ENCODE assay signal across 8 mouse cellular contexts in genomic region chr12:80123227-80123803, GRCm38 (mm10). TPM values are rescaled to one million over a fixed set of nuclear protein-coding genes. Genes with fewer than 3 reads are reported as not detected.
DNase-seq lines count a peak whose midpoint lies in the region; ATAC-seq and TF ChIP-seq lines count a peak whose summit lies in the region.

No protein-coding gene starts in this region.

- ATAC-seq in intestine, embryonic 14.5 days (replicated peaks; ENCODE audit: low FRiP score, low TSS enrichment, low read depth): peak; percentile 73
- ATAC-seq in lung, embryonic 16.5 days (ENCODE audit: low read depth): peak; percentile 90

- H3K36me3 ChIP-seq in embryonic facial prominence, embryonic 10.5 days (replicated peaks): peaks cover 43% of the 10 kb centered on the region
- H3K36me3 ChIP-seq in intestine, embryonic 14.5 days (ENCODE audit: control insufficient read depth, insufficient read depth, low read length): peaks cover 13% of the 10 kb centered on the region
- H3K36me3 ChIP-seq in lung, embryonic 16.5 days (ENCODE audit: control insufficient read depth, insufficient read depth, low read length): peaks cover 10% of the 10 kb centered on the region; the same call in 1 of the 2 replicates

- H3K9ac ChIP-seq in intestine, embryonic 14.5 days (ENCODE audit: low read length): peak overlapping the region; percentile 20; the same call in 1 of the 2 replicates
- peak overlapping the region; percentile 33; the same call in 1 of the 2 replicates for H3K9ac ChIP-seq in lung, embryonic 16.5 days (ENCODE audit: low read length)

- TF ChIP-seq CTCF in gastrocnemius, adult 2 months (IDR thresholded peaks at IDR 0.05): no peak

- no peaks in the 10 kb centered on the region for H3K27me3 ChIP-seq in embryonic facial prominence, embryonic 10.5 days (replicated peaks; ENCODE audit: low read depth, poor library complexity, severe bottlenecking)
- no peaks in the 10 kb centered on the region for H3K27me3 ChIP-seq in intestine, embryonic 14.5 days (replicated peaks; ENCODE audit: control insufficient read depth, insufficient read depth, low read length)
- no peaks in the 10 kb centered on the region for H3K27me3 ChIP-seq in lung, embryonic 16.5 days (ENCODE audit: control insufficient read depth, insufficient read depth, low read depth, low read length)

- H3K27ac ChIP-seq in gastrocnemius, adult 2 months: peak overlapping the region; percentile 69
- H3K27ac ChIP-seq in embryonic facial prominence, embryonic 10.5 days (replicated peaks): peak overlapping the region; percentile 57; the same call in 1 of the 2 replicates
- peak overlapping the region; percentile 91 for H3K27ac ChIP-seq in intestine, embryonic 14.5 days (ENCODE audit: low read depth)
- H3K27ac ChIP-seq in lung, embryonic 16.5 days (ENCODE audit: low read length): peak overlapping the region; percentile 90

- DNase-seq in gastrocnemius, adult 2 months: peak; percentile 47
- no peak for DNase-seq in gastrocnemius, adult 8-10 months (ENCODE audit: low spot score in 2 of 2)
- no peak for DNase-seq in embryonic facial prominence, embryonic 10.5 days (ENCODE audit: low spot score)
- peak; percentile 78 for DNase-seq in intestine, embryonic 14.5 days (ENCODE audit: low spot score)
- no peak for DNase-seq in testis, postnatal 14 days (ENCODE audit: low spot score)
- DNase-seq in left cerebral cortex, adult 11 months (ENCODE audit: low spot score): no peak
- DNase-seq in adrenal gland, postnatal 10 days: no peak

- H3K4me3 ChIP-seq in gastrocnemius, adult 2 months: no peak overlapping the region
- H3K4me3 ChIP-seq in embryonic facial prominence, embryonic 10.5 days: no peak overlapping the region
- no peak overlapping the region for H3K4me3 ChIP-seq in intestine, embryonic 14.5 days (ENCODE audit: low read depth, low read length)
- no peak overlapping the region for H3K4me3 ChIP-seq in lung, embryonic 16.5 days (ENCODE audit: low read length)

- 62% methylated on average over 4 of the region's 4 CpGs for WGBS in embryonic facial prominence, embryonic 10.5 days
- WGBS in intestine, embryonic 14.5 days: 13% methylated on average over 4 of the region's 4 CpGs
- WGBS in lung, embryonic 16.5 days: 11% methylated on average over 4 of the region's 4 CpGs

- intact Hi-C loops in gastrocnemius, adult 2 months (cut with DNase I): no loop called here

- peak overlapping the region; percentile 24 for H3K4me2 ChIP-seq in intestine, embryonic 14.5 days (ENCODE audit: low read length)
- H3K4me2 ChIP-seq in lung, embryonic 16.5 days (ENCODE audit: low read depth, low read length): peak overlapping the region; percentile 12

- no peaks in the 10 kb centered on the region for H3K9me3 ChIP-seq in embryonic facial prominence, embryonic 10.5 days
- 0 out of 2 replicates have a peak, but pooled peaks cover 2% of the 10 kb centered on the region for H3K9me3 ChIP-seq in intestine, embryonic 14.5 days (ENCODE audit: control insufficient read depth, low read length)
- H3K9me3 ChIP-seq in lung, embryonic 16.5 days (ENCODE audit: control insufficient read depth, low read length): no peaks in the 10 kb centered on the region

- H3K4me1 ChIP-seq in embryonic facial prominence, embryonic 10.5 days: peaks cover 33% of the 10 kb centered on the region
- H3K4me1 ChIP-seq in intestine, embryonic 14.5 days (replicated peaks; ENCODE audit: control insufficient read depth, insufficient read depth, low read length): peaks cover 41% of the 10 kb centered on the region
- H3K4me1 ChIP-seq in lung, embryonic 16.5 days (replicated peaks; ENCODE audit: control insufficient read depth, insufficient read depth, low read length): peaks cover 37% of the 10 kb centered on the region

RNA-seq across cellular contexts. Expression of gene Zfp36l1, which starts 10.5 kb away (rescaled TPM):
- 10 to 100 TPM; 25.7 to 46.6 TPM for total RNA-seq in gastrocnemius, adult 2 months (2021)
- 10 to 100 TPM; 25.2 to 28.9 (median 27.2) TPM for total RNA-seq in gastrocnemius, adult 8-10 months (2022)
- 114 and 119 TPM in 2 replicates for polyA plus RNA-seq in embryonic facial prominence, embryonic 10.5 days (2016; fragmentation: Nextera tagmentation; extraction: Ambion mirVana)
- polyA plus RNA-seq in intestine, embryonic 14.5 days (2014; fragmentation: Nextera tagmentation; extraction: Ambion mirVana): 159 and 165 TPM in 2 replicates
- 131 and 152 TPM in 2 replicates for polyA plus RNA-seq in lung, embryonic 16.5 days (2015; fragmentation: Nextera tagmentation; extraction: Ambion mirVana)
- 100 to 1,000 TPM; 190 to 228 TPM for total RNA-seq in adrenal gland, postnatal 10 days (2021)

Comparison
In these comparisons a context has a peak if more than half of its experiments do, and no peak if none do; other contexts are left out.
1. DNase-seq: peak in gastrocnemius, adult 2 months (single experiment) and intestine, embryonic 14.5 days (single experiment); none in gastrocnemius, adult 8-10 months (0 of 2), embryonic facial prominence, embryonic 10.5 days (single experiment), testis, postnatal 14 days (single experiment), left cerebral cortex, adult 11 months (single experiment) and adrenal gland, postnatal 10 days (single experiment).
2. RNA of gene Zfp36l1, which starts 10.5 kb away (total RNA-seq): 190 to 228 TPM in adrenal gland, postnatal 10 days; 25.7 to 46.6 TPM in gastrocnemius, adult 2 months and 25.2 to 28.9 TPM in gastrocnemius, adult 8-10 months; every median in the first group is over 4 times any median in the second.
3. Peak in every context shown above with its lines, with median percentiles within 50 percentile points of each other: H3K27ac ChIP-seq.